Comparison of ENCODE assay signal across 18 mouse cellular contexts in the genomic region with DNA sequence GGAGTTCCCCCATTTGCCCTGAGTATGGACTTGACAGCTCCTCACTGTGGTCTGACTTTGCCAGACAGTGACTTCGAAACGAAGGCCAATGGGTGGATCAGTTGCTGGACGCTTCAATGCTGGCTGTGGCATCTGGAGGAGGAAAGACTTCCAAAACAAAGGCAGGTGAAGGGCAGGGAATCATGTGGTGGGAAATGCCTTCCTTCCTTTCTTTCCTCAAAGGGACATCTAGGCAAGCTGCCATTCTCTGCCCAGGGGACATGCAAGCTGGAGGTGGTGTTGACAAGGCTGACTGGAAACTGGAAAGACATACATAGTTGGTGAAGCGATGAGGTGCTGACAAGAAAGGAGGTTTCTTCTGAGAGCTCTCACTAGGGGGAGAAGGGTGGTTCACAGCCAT.
DNase-seq lines count a peak whose midpoint lies in the region; ATAC-seq lines count a peak whose summit lies in the region.
"Had no signal": no experiment of that assay in that cellular context is flagged by ENCODE, and none has a peak within 500 bp of the region (broad histone marks: within the 10 kb centered on the region; RNA-seq: fewer than 3 reads in every experiment).

No protein-coding gene starts in this region.

- H3K27ac ChIP-seq in heart, embryonic 11.5 days (ENCODE audit: low read depth, low read length), result no peak overlapping the region
- peak overlapping the region in 1 of 2 experiments; percentile 39; a peak in 1 of 4 replicates for H3K27ac ChIP-seq in heart, embryonic 14.5 days (replicated peaks in 1 of 2; ENCODE audit: control insufficient read depth in 1 of 2, insufficient read depth in 1 of 2, low read depth in 2 of 2, low read length in 2 of 2)
- peak overlapping the region; percentile 40; the same call in 1 of the 2 replicates for H3K27ac ChIP-seq in stomach, embryonic 16.5 days (ENCODE audit: low read length)
- H3K27ac ChIP-seq in forebrain, embryonic 10.5 days, result no peak overlapping the region
- H3K27ac ChIP-seq: embryonic facial prominence, embryonic 10.5 days; forebrain, embryonic 13.5 days; kidney, postnatal 0 days; limb, embryonic 13.5 days; liver, embryonic 13.5 days had no signal

- no peak overlapping the region for H3K9ac ChIP-seq in heart, embryonic 11.5 days (ENCODE audit: low read depth, low read length)
- H3K9ac ChIP-seq in heart, embryonic 14.5 days (ENCODE audit: low read length), result no peak overlapping the region
- no peak overlapping the region for H3K9ac ChIP-seq in stomach, embryonic 16.5 days (ENCODE audit: low read length)
- H3K9ac ChIP-seq: forebrain, embryonic 13.5 days; limb, embryonic 13.5 days; liver, embryonic 13.5 days had no signal

- H3K4me2 ChIP-seq in heart, embryonic 11.5 days, result no peak overlapping the region
- no peak overlapping the region for H3K4me2 ChIP-seq in heart, embryonic 14.5 days (ENCODE audit: low read length)
- H3K4me2 ChIP-seq in stomach, embryonic 16.5 days (ENCODE audit: low read depth, low read length), result no peak overlapping the region
- H3K4me2 ChIP-seq: forebrain, embryonic 13.5 days; limb, embryonic 13.5 days; liver, embryonic 13.5 days; midbrain, embryonic 11.5 days had no signal

- peak; percentile 96 for DNase-seq in heart, adult 11 months
- DNase-seq in heart, adult 18-20 months, result peak; percentile 73 to 78
- DNase-seq in forebrain, embryonic 10.5 days (ENCODE audit: extremely low spot score, low spot score), result no peak
- no peak for DNase-seq in embryo, embryonic 11 days
- DNase-seq: cerebellum, adult 2 months; kidney, adult 18-20 months; layer of hippocampus, postnatal 36 days; liver, embryonic 13.5 days; thymus, adult 2 months had no signal

- no peaks in the 10 kb centered on the region for H3K9me3 ChIP-seq in heart, embryonic 11.5 days (replicated peaks; ENCODE audit: control insufficient read depth, low read length)
- no peaks in the 10 kb centered on the region for H3K9me3 ChIP-seq in heart, embryonic 14.5 days (ENCODE audit: control insufficient read depth, low read length)
- H3K9me3 ChIP-seq in stomach, embryonic 16.5 days (replicated peaks; ENCODE audit: control insufficient read depth, low read length), result no peaks in the 10 kb centered on the region
- no peaks in the 10 kb centered on the region for H3K9me3 ChIP-seq in forebrain, embryonic 10.5 days
- H3K9me3 ChIP-seq: embryonic facial prominence, embryonic 10.5 days; forebrain, embryonic 13.5 days; limb, embryonic 13.5 days; liver, embryonic 13.5 days had no signal

- no peaks in the 10 kb centered on the region for H3K36me3 ChIP-seq in heart, embryonic 11.5 days (ENCODE audit: control insufficient read depth, insufficient read depth, low read length)
- no peaks in the 10 kb centered on the region for H3K36me3 ChIP-seq in heart, embryonic 14.5 days (ENCODE audit: control insufficient read depth, insufficient read depth, low read length)
- H3K36me3 ChIP-seq in stomach, embryonic 16.5 days (ENCODE audit: control insufficient read depth, insufficient read depth, low read length), result no peaks in the 10 kb centered on the region
- no peaks in the 10 kb centered on the region for H3K36me3 ChIP-seq in forebrain, embryonic 10.5 days (replicated peaks)
- H3K36me3 ChIP-seq: embryonic facial prominence, embryonic 10.5 days; limb, embryonic 13.5 days; liver, embryonic 13.5 days had no signal

- ATAC-seq in heart, embryonic 11.5 days (replicated peaks; ENCODE audit: insufficient number of reproducible peaks, low FRiP score, low TSS enrichment), result no peak
- ATAC-seq in heart, embryonic 14.5 days (ENCODE audit: insufficient number of reproducible peaks, insufficient read depth, low FRiP score, low read depth), result peak; percentile 26; the same call in 1 of the 2 replicates
- no peak for ATAC-seq in stomach, embryonic 16.5 days (ENCODE audit: insufficient read depth, low FRiP score)
- ATAC-seq: forebrain, embryonic 13.5 days; Patski had no signal

- H3K27me3 ChIP-seq in heart, embryonic 11.5 days (ENCODE audit: control insufficient read depth, insufficient read depth, low read length), result no peaks in the 10 kb centered on the region
- no peaks in the 10 kb centered on the region for H3K27me3 ChIP-seq in heart, embryonic 14.5 days (ENCODE audit: control insufficient read depth, insufficient read depth, low read length)
- no peaks in the 10 kb centered on the region for H3K27me3 ChIP-seq in stomach, embryonic 16.5 days (ENCODE audit: control insufficient read depth, insufficient read depth, low read length)
- no peaks in the 10 kb centered on the region for H3K27me3 ChIP-seq in forebrain, embryonic 10.5 days (ENCODE audit: poor library complexity, severe bottlenecking)
- H3K27me3 ChIP-seq: forebrain, embryonic 13.5 days; limb, embryonic 13.5 days; Patski had no signal

- WGBS in heart, embryonic 11.5 days (ENCODE audit: insufficient replicate concordance), result 54% methylated on average over 4 of the region's 4 CpGs
- WGBS in heart, embryonic 14.5 days, result 38% methylated on average over 4 of the region's 4 CpGs
- WGBS in stomach, embryonic 16.5 days, result 73% methylated on average over 4 of the region's 4 CpGs
- 91% methylated on average over 4 of the region's 4 CpGs for WGBS in forebrain, embryonic 10.5 days

- H3K4me1 ChIP-seq in heart, embryonic 11.5 days (ENCODE audit: control insufficient read depth, insufficient read depth, low read length), result peaks cover 13% of the 10 kb centered on the region
- H3K4me1 ChIP-seq in heart, embryonic 14.5 days (ENCODE audit: control insufficient read depth in 2 of 2, insufficient read depth in 2 of 2, low read length in 2 of 2), result peaks cover 23 to 42% of the 10 kb centered on the region in 2 experiments
- H3K4me1 ChIP-seq in stomach, embryonic 16.5 days (ENCODE audit: control insufficient read depth, insufficient read depth, low read length), result peaks cover 14% of the 10 kb centered on the region
- peaks cover 22% of the 10 kb centered on the region for H3K4me1 ChIP-seq in forebrain, embryonic 10.5 days
- H3K4me1 ChIP-seq: liver, embryonic 13.5 days had no signal

- no peak overlapping the region for H3K4me3 ChIP-seq in heart, embryonic 11.5 days (ENCODE audit: low read depth, low read length)
- H3K4me3 ChIP-seq in heart, embryonic 14.5 days (ENCODE audit: control insufficient read depth in 1 of 2, insufficient read depth in 1 of 2, low read depth in 1 of 2, low read length in 2 of 2), result no peak overlapping the region
- H3K4me3 ChIP-seq in stomach, embryonic 16.5 days (replicated peaks; ENCODE audit: low read length), result no peak overlapping the region
- H3K4me3 ChIP-seq in forebrain, embryonic 10.5 days, result no peak overlapping the region
- H3K4me3 ChIP-seq: embryonic facial prominence, embryonic 10.5 days; forebrain, embryonic 13.5 days; limb, embryonic 13.5 days; liver, embryonic 13.5 days had no signal

Comparison
In these comparisons a context has a peak if more than half of its experiments do, and no peak if none do; other contexts are left out.
1. DNase-seq: peak in heart, adult 11 months (single experiment) and heart, adult 18-20 months (2 of 2); none in forebrain, embryonic 10.5 days (single experiment) and embryo, embryonic 11 days (single experiment).